Mouse (Mus musculus): ENCODE measurements around the gene S100g. TPM values are rescaled to one million over a fixed set of nuclear protein-coding genes. Genes with fewer than 3 reads are reported as not detected.

Gene S100g
- total RNA-seq, 2 experiments from 2014 or later, result not detected

DNA sequence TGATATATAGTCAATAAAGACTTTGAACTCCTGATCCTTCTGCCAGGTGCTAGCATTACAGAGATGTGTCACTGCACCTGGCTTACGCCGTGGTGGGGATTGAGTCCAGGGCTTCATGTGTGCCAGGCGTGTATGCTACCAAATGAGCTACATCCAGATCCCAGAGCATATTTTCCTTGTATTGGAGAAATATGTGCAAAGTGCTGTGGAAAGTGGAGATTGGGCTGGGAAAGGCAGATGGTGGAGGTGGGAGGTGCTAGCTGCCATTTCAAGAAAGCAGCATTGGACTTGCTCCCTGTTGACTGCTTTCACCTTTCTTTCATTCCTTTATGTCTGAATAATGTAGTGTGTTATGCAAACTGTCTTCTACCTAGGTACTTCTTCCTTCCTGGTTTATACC, 50.7 kb downstream of the S100g start:
- H3K27ac ChIP-seq, result no peak overlapping the region
- DNase-seq (ENCODE audit: low spot score in 2 of 2), result no peak
- no peak for TF ChIP-seq CTCF (conservative IDR thresholded peaks at IDR 0.05)
- no peak overlapping the region for H3K4me3 ChIP-seq

Other genes starting within 250 kb of the S100g start
- gene Rbbp7, start 204.2 kb downstream of the S100g start, total RNA-seq (2021), result 100 to 1,000 TPM; 157 to 166 TPM
- 10 to 100 TPM; 23.2 to 23.7 TPM for gene Txlng, start 135.1 kb downstream of the S100g start, total RNA-seq (2021)
- 10 to 100 TPM; 31.1 to 33.6 TPM for gene Syap1, start 76.2 kb downstream of the S100g start, total RNA-seq (2021)
- gene Ctps2, start 63.4 kb downstream of the S100g start, total RNA-seq (2021), result 10 to 100 TPM; 52.8 to 57.9 TPM

All from layer of hippocampus, adult 2 months (tissue).